Mouse (Mus musculus): Measurements from ENCODE around the gene Secisbp2l.

The Secisbp2l gene

GRCm38 (mm10) chr2:125716599-125716998, 66.1 kb downstream of the Secisbp2l start:
- DNase-seq (ENCODE audit: inconsistent age in 2 of 2, low spot score in 1 of 2), result peak; percentile 37 to 80

- DNase-seq (ENCODE audit: inconsistent age in 2 of 2, low spot score in 1 of 2), result peak; percentile 73 to 93
Observed at GRCm38 (mm10) chr2:125706510-125706921, 76.2 kb downstream of the Secisbp2l start.

DNA sequence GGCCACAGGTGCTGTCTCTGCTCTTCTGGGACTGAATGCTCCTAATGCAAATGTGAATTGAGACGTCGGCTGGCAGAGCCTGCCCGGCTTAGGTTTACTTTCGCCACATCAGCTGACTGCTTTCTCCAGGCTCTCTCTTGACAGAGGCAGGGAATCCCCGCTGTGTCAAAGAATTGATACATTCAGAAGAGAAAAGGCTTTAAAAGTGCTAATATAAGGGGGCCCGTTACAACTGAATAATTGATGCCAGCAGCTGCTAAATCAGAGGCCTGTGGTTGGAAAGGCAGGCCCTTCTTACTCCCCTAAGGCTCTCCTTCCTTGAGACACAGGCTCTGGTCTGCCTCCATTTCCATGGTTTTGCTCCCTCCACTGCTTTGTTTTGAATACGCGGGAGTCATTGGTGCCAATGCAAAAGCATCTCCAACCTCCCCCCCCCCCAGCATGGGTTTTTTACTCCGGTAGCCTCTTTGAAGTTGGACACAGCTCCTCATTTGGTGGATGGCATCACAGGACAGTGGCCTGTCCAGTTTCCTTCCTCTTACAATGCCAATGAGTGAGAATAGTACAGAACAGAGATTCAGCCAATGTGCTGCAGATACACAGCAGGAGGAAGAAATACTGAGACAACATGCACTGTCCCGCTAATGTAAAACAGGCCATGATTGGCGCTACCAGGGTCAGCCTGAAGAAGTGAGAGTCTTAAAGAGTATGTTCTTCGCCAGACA, 77.6 kb downstream of the Secisbp2l start:
- no peak for DNase-seq (ENCODE audit: inconsistent age in 2 of 2, low spot score in 1 of 2)

DNA sequence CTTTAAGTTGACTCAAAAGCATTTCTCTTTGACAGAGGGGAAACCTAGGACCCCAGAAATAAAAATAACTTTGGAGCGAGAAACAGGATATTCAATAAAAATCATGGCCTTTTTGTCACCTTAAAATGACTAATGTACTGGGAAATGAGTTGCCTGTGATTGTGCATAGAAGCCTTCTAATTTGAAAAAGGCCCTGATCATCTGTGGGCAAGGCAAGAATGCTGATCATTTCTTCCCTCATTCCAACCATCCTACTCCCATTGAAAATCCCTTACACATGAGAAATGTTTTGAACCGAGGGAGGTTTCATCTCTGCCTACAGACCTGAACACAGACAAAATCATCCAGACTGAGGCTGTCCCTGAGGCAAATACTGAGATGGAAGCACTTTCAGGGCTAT, 79.8 kb downstream of the Secisbp2l start:
- no peak for DNase-seq (ENCODE audit: inconsistent age in 2 of 2, low spot score in 1 of 2)

GRCm38 (mm10) chr2:125701606-125702005, 81.1 kb downstream of the Secisbp2l start:
- peak; percentile 29 to 73 for DNase-seq (ENCODE audit: inconsistent age in 2 of 2, low spot score in 1 of 2)

GRCm38 (mm10) chr2:125696219-125696618, 86.5 kb downstream of the Secisbp2l start:
- peak in 1 of 2 experiments; percentile 63 for DNase-seq (ENCODE audit: inconsistent age in 2 of 2, low spot score in 1 of 2)

DNA sequence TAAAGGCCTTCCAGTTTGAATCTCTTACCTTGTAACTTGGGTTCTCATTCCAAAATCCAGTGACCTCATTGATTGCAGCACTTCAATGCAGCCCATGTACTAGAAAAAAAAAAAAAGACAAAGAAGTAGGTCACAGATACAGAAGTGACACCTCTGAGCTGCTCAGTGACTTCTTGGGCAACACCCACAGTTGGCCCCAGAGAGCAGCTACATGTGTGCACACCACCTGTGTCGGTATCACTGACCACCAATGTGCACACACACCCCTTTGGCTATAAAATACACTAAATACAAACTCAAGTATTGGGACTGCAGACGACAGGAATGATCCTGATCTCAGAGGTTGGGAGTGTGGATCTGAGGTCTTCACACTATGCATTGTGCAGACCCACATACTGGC, 87.9 kb downstream of the Secisbp2l start:
- DNase-seq (ENCODE audit: inconsistent age in 2 of 2, low spot score in 1 of 2), result no peak

- no peak for DNase-seq (ENCODE audit: inconsistent age in 2 of 2, low spot score in 1 of 2)
Observed at GRCm38 (mm10) chr2:125692010-125692409, 90.7 kb downstream of the Secisbp2l start.

Data from adrenal gland, adult (tissue).